Mouse (Mus musculus) liver, embryonic 14.5 days (tissue): ENCODE data around the gene Clec2h. TPM values are rescaled to one million over a fixed set of nuclear protein-coding genes. Genes with fewer than 3 reads are reported as not detected.
"Not testable (repeated sequence)": the region's sequence is repeated elsewhere in the genome, so short reads cannot be mapped to it uniquely, and the experiment has no call there.

Experiments used
- ATAC-seq: fragments of 200-750 bp; cut with Nextera tagmentation; 2 replicates; pipeline ENCODE4 v1.8.0; 2017; ENCODE audit warnings: moderate number of reproducible peaks, mild to moderate bottlenecking, moderate library complexity; ENCODE audit not compliant: insufficient read depth
- DNase-seq, 3 experiments: peaks; one replicate each; pipeline ENCODE4 v3.0.0-alpha.2; 2012 to 2013; ENCODE audit warnings: low read depth in 3 of 3, low spot score in 3 of 3
- H3K27ac ChIP-seq: fragments of 300-500 bp; sonication (generic); 2 replicates; pipeline ENCODE4 v1.5.1; 2014; ENCODE audit warnings: moderate library complexity, mild to moderate bottlenecking, control low read depth, inconsistent platforms
- H3K27me3 ChIP-seq: fragments of 300-500 bp; sonication (generic); 2 replicates; pipeline ENCODE4 v1.6.1; 2014; ENCODE audit warnings: mild to moderate bottlenecking, low read length, moderate library complexity; ENCODE audit not compliant: control insufficient read depth, insufficient read depth
- H3K36me3 ChIP-seq: fragments of 300-500 bp; sonication (generic); replicated peaks from 2 replicates; pipeline ENCODE4 v1.6.1; 2014; ENCODE audit warnings: low read depth; ENCODE audit not compliant: control insufficient read depth, insufficient read depth
- H3K4me1 ChIP-seq, 2 experiments: fragments of 200-500 bp in 1 of 2; fragments of 300-500 bp in 1 of 2; sonication (generic) in 1 of 2; replicated peaks; 2 replicates each; pipeline ENCODE4 v1.6.1; 2012 to 2014; ENCODE audit warnings: antibody characterized with exemption in 1 of 2, inconsistent platforms in 1 of 2, low read length in 1 of 2; ENCODE audit not compliant: control insufficient read depth in 2 of 2, insufficient read depth in 2 of 2
- H3K4me2 ChIP-seq: fragments of 300-500 bp; sonication (generic); 2 replicates; pipeline ENCODE4 v1.6.1; 2014; ENCODE audit warnings: low read depth, mild to moderate bottlenecking, control low read depth, moderate library complexity
- H3K4me3 ChIP-seq, 2 experiments: fragments of 200-500 bp in 1 of 2; fragments of 300-500 bp in 1 of 2; sonication (generic) in 1 of 2; 2 replicates each; pipeline ENCODE4 v1.5.1; 2012 to 2014; ENCODE audit warnings: low read depth in 2 of 2, low read length in 2 of 2, mild to moderate bottlenecking in 2 of 2, control low read depth in 1 of 2, inconsistent platforms in 1 of 2, moderate library complexity in 1 of 2; ENCODE audit not compliant: insufficient read depth in 1 of 2
- H3K9ac ChIP-seq: fragments of 300-500 bp; sonication (generic); replicated peaks from 2 replicates; pipeline ENCODE4 v1.6.1; 2014; ENCODE audit warnings: mild to moderate bottlenecking, control low read depth, moderate library complexity
- H3K9me3 ChIP-seq: fragments of 300-500 bp; sonication (generic); 2 replicates; pipeline ENCODE4 v1.6.1; 2016; ENCODE audit warnings: low read length, mixed read lengths; ENCODE audit not compliant: control insufficient read depth
- CTCF ChIP-seq: IDR thresholded peaks from 2 replicates; pipeline ENCODE4 v1.5.1; 2016; ENCODE audit warnings: antibody characterized with exemption, low read depth, control low read depth
- EP300 ChIP-seq: IDR thresholded peaks from 2 replicates; pipeline ENCODE4 v1.6.1; 2016; ENCODE audit warnings: antibody characterized with exemption, low read depth
- WGBS: fragments of 180-500 bp; shearing (Covaris S2); extraction: QIAGEN DNeasy Blood & Tissue Kit; methylation state at CpG from one replicate; pipeline ENCODE4 v1.1.7; 2014; ENCODE audit not compliant: insufficient replicate concordance; 5-methylcytosine and 5-hydroxymethylcytosine counted together
- polyA plus RNA-seq, 2 experiments: library from polyadenylated mRNA; depleted of rRNA in 1 of 2; stranded (reverse) in 1 of 2; unstranded in 1 of 2; fragments of >200 nt; fragmentation: Nextera tagmentation in 1 of 2; extraction: Ambion mirVana in 1 of 2; gene quantifications; 2 replicates each; pipeline versions ENCODE4 v1.2.1 to v1.2.3; 2012 to 2014

Gene Clec2h
- polyA plus RNA-seq (2012; rRNA removed) (0.06 and 0.07 TPM in 2 replicates), polyA plus RNA-seq (2014; fragmentation: Nextera tagmentation; extraction: Ambion mirVana) (0.14 TPM in 1 of 2 replicates, not detected in the other)

GRCm38 (mm10) chr6:128662206-128662605, at the start of gene Clec2h:
TSS of gene Clec2h (plus strand) at chr6:128662385.
- Histone ChIP-seq H3K9me3 (no peaks in the 10 kb centered on the region), H3K4me2 (no peak within 1 kb of the TSS), H3K9ac (no peak within 1 kb of the TSS), H3K4me3 (no peak within 1 kb of the TSS), H3K36me3 (no peaks in the 10 kb centered on the region), H3K27ac (no peak within 1 kb of the TSS), H3K4me1 (no peaks in the 10 kb centered on the region), H3K27me3 (no peaks in the 10 kb centered on the region)
- WGBS, result 3% methylated on average over 1 of the region's 1 CpGs
- DNase-seq (no peak), ATAC-seq (no peak)
- 0 out of 2 replicates have a peak, but pooled peaks have one; percentile 9 for TF ChIP-seq CTCF
- no peak for TF ChIP-seq EP300

DNA sequence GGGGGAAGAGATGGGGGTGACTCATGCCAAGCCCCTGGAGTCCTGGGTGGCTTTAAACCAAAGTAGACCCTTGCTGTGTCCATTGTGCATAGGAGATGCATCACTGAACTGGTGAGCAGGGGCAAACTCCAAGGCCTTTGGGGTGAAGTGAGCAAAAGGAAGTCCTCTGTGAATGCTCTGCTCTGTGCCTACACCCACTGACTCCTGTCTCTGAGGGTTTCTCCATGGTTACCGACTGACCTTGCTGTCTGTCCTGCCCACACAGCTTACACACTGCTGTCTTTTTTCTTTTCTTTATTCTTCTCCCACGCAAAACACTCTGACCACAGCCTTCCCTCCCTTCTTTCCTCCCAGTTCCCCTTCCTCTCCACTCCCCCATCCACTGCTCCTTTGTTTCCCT, 39.5 kb upstream of the Clec2h start:
- H3K4me1 ChIP-seq, result no peaks in the 10 kb centered on the region
- ATAC-seq, result no peak
- H3K4me2 ChIP-seq, result no peak overlapping the region
- 27% methylated on average over 2 of the region's 2 CpGs for WGBS
- TF ChIP-seq EP300 (no peak), CTCF (no peak)
- H3K9me3 ChIP-seq, result no peaks in the 10 kb centered on the region
- no peak overlapping the region for H3K9ac ChIP-seq
- H3K27ac ChIP-seq, result no peak overlapping the region
- H3K36me3 ChIP-seq, result no peaks in the 10 kb centered on the region
- no peaks in the 10 kb centered on the region for H3K27me3 ChIP-seq
- DNase-seq, result no peak
- no peak overlapping the region for H3K4me3 ChIP-seq

- not testable (repeated sequence) for H3K27me3 ChIP-seq, H3K27ac ChIP-seq, H3K4me1 ChIP-seq, DNase-seq, H3K4me2 ChIP-seq, H3K4me3 ChIP-seq, H3K9me3 ChIP-seq, H3K36me3 ChIP-seq, H3K9ac ChIP-seq, ATAC-seq
- 75% methylated on average over 5 of the region's 5 CpGs for WGBS
Observed at GRCm38 (mm10) chr6:128623433-128623832, 38.8 kb upstream of the Clec2h start, which contains the start of gene Klrb1a. TSS of gene Klrb1a (minus strand) at chr6:128623533.

- 60% methylated on average over 4 of the region's 4 CpGs for WGBS
- Histone ChIP-seq H3K9me3 (no peaks in the 10 kb centered on the region), H3K4me2 (no peak overlapping the region), H3K27ac (no peak overlapping the region), H3K36me3 (no peaks in the 10 kb centered on the region), H3K4me3 (no peak overlapping the region), H3K27me3 (no peaks in the 10 kb centered on the region), H3K4me1 (no peaks in the 10 kb centered on the region), H3K9ac (no peak overlapping the region)
- no peak for ATAC-seq
- no peak for TF ChIP-seq EP300
- TF ChIP-seq CTCF, result no peak
- DNase-seq, result no peak
Observed at GRCm38 (mm10) chr6:128624425-128624824, 37.8 kb upstream of the Clec2h start.

GRCm38 (mm10) chr6:128625246-128625645, 36.9 kb upstream of the Clec2h start:
- not testable (repeated sequence) for H3K9me3 ChIP-seq, H3K9ac ChIP-seq, ATAC-seq, DNase-seq, H3K4me1 ChIP-seq, H3K36me3 ChIP-seq, H3K4me3 ChIP-seq, H3K27me3 ChIP-seq, H3K4me2 ChIP-seq, H3K27ac ChIP-seq
- WGBS, result 72% methylated on average over 6 of the region's 6 CpGs
